Comparison of ENCODE assay signal across 24 mouse cellular contexts in the genomic region with DNA sequence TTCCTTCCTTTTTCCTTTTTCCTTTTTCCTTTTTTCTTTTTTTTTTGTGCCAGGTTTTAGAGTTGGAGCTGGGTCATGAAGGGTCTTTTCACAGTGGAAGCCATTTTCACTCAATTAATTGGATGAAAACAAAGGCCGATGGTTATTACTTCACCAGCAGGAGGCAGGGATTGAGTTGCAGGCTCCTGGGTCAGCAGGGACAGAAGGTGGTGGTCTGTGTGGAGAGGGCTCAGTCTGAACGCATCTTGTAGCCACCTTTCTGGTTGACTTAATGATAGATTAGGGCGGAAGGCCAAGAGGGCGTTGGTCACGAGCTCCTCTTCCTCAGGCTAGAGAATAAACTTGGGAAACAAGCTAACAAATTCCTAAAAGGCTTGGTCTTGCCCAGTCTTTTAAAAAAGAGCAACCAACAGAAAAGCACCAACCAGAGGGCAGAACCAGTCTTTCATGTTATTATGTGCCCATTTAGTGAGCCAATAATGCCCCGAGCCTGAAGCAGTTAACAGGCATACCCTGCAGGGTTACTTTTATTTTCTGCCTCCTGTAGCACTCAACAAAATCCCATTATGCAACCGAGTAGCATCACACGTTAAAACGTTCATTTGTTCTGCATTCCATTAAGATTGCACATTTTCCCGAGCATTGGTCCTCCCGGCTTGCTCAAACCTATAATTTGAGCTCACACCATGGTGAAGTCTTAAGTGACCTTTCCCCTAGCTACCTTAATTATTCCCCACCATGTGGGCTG.
DNase-seq lines count a peak whose midpoint lies in the region; ATAC-seq and TF ChIP-seq lines count a peak whose summit lies in the region.
"Had no signal": no experiment of that assay in that cellular context is flagged by ENCODE, and none has a peak within 500 bp of the region (broad histone marks: within the 10 kb centered on the region; RNA-seq: fewer than 3 reads in every experiment).

No protein-coding gene starts in this region.

- no peak for DNase-seq in midbrain, embryonic 14.5 days
- peak; percentile 27 for DNase-seq in embryo, embryonic 11 days
- DNase-seq in retina, postnatal 1 day, result peak; percentile 66
- no peak for DNase-seq in liver, postnatal 0 days
- DNase-seq in cerebellum, postnatal 36 days, result no peak
- DNase-seq: B cell, adult 2 months; cerebellum, adult 9-11 months; gastrocnemius, postnatal 10 days; heart, adult 11 months; heart, postnatal 36 days; kidney, adult 8-10 months; kidney, postnatal 14 days; left cerebral cortex, postnatal 4 days; liver, embryonic 13.5 days; lung, postnatal 4 days; right cerebral cortex, postnatal 25 days; thymus, adult 18-20 months had no signal

- no peaks in the 10 kb centered on the region for H3K9me3 ChIP-seq in midbrain, embryonic 13.5 days
- H3K9me3 ChIP-seq in midbrain, embryonic 14.5 days (ENCODE audit: control insufficient read depth, low read length), result no peaks in the 10 kb centered on the region
- 0 out of 2 replicates have a peak, but pooled peaks cover 2% of the 10 kb centered on the region for H3K9me3 ChIP-seq in forebrain, embryonic 16.5 days (ENCODE audit: control insufficient read depth, low read length)
- H3K9me3 ChIP-seq in liver, postnatal 0 days (ENCODE audit: low read length), result no peaks in the 10 kb centered on the region
- H3K9me3 ChIP-seq: lung, embryonic 15.5 days; stomach, embryonic 15.5 days had no signal

- H3K36me3 ChIP-seq in midbrain, embryonic 13.5 days, result peaks cover 4% of the 10 kb centered on the region; the same call in 1 of the 2 replicates
- H3K36me3 ChIP-seq in midbrain, embryonic 14.5 days (ENCODE audit: control insufficient read depth, insufficient read depth, low read length), result no peaks in the 10 kb centered on the region
- no peaks in the 10 kb centered on the region for H3K36me3 ChIP-seq in forebrain, embryonic 16.5 days (ENCODE audit: control insufficient read depth, insufficient read depth)
- no peaks in the 10 kb centered on the region for H3K36me3 ChIP-seq in liver, postnatal 0 days (replicated peaks; ENCODE audit: insufficient read depth, low read length)
- H3K36me3 ChIP-seq: liver, embryonic 13.5 days; lung, embryonic 15.5 days; neural tube, embryonic 13.5 days; stomach, embryonic 15.5 days had no signal

- no peak overlapping the region for H3K9ac ChIP-seq in midbrain, embryonic 13.5 days (replicated peaks)
- no peak overlapping the region for H3K9ac ChIP-seq in midbrain, embryonic 14.5 days (replicated peaks; ENCODE audit: low read length)
- H3K9ac ChIP-seq in forebrain, embryonic 16.5 days (replicated peaks; ENCODE audit: low read depth, low read length), result no peak overlapping the region
- H3K9ac ChIP-seq in liver, postnatal 0 days (replicated peaks), result no peak overlapping the region
- H3K9ac ChIP-seq: liver, embryonic 13.5 days; lung, embryonic 15.5 days; neural tube, embryonic 13.5 days; stomach, embryonic 15.5 days had no signal

- TF ChIP-seq EP300 in liver, postnatal 0 days (IDR thresholded peaks at IDR 0.05; ENCODE audit: low read depth), result no peak

- TF ChIP-seq CTCF in liver, postnatal 0 days (IDR thresholded peaks at IDR 0.05; ENCODE audit: low read depth), result no peak

- ATAC-seq in midbrain, embryonic 13.5 days, result peak; percentile 31; the same call in 1 of the 2 replicates
- ATAC-seq in midbrain, embryonic 14.5 days (ENCODE audit: low FRiP score, low TSS enrichment), result no peak
- ATAC-seq in forebrain, embryonic 16.5 days, result peak; percentile 43; the same call in 1 of the 2 replicates
- ATAC-seq in liver, postnatal 0 days, result no peak

- H3K27me3 ChIP-seq in midbrain, embryonic 13.5 days, result no peaks in the 10 kb centered on the region
- no peaks in the 10 kb centered on the region for H3K27me3 ChIP-seq in midbrain, embryonic 14.5 days (ENCODE audit: control insufficient read depth, insufficient read depth, low read length)
- no peaks in the 10 kb centered on the region for H3K27me3 ChIP-seq in forebrain, embryonic 16.5 days (replicated peaks; ENCODE audit: control insufficient read depth, insufficient read depth, low read length)
- H3K27me3 ChIP-seq in liver, postnatal 0 days (ENCODE audit: insufficient read depth, low read length), result no peaks in the 10 kb centered on the region
- H3K27me3 ChIP-seq: liver, embryonic 13.5 days; lung, embryonic 15.5 days; neural tube, embryonic 13.5 days; stomach, embryonic 15.5 days had no signal

- WGBS in midbrain, embryonic 13.5 days, result 27% methylated on average over 11 of the region's 11 CpGs
- WGBS in midbrain, embryonic 14.5 days, result 33% methylated on average over 11 of the region's 11 CpGs
- WGBS in forebrain, embryonic 16.5 days, result 10% methylated on average over 11 of the region's 11 CpGs
- WGBS in liver, postnatal 0 days (ENCODE audit: insufficient replicate concordance), result 75% methylated on average over 11 of the region's 11 CpGs

- H3K4me3 ChIP-seq in midbrain, embryonic 13.5 days (replicated peaks), result no peak overlapping the region
- no peak overlapping the region for H3K4me3 ChIP-seq in midbrain, embryonic 14.5 days (replicated peaks; ENCODE audit: low read depth, low read length)
- no peak overlapping the region for H3K4me3 ChIP-seq in forebrain, embryonic 16.5 days (replicated peaks; ENCODE audit: low read length)
- H3K4me3 ChIP-seq in liver, postnatal 0 days (ENCODE audit: low read depth, low read length), result no peak overlapping the region
- H3K4me3 ChIP-seq: embryonic facial prominence, embryonic 10.5 days; left cerebral cortex, adult 2 months; liver, embryonic 13.5 days; lung, embryonic 15.5 days; neural tube, embryonic 13.5 days; stomach, embryonic 15.5 days had no signal

- peaks cover 17% of the 10 kb centered on the region for H3K4me1 ChIP-seq in midbrain, embryonic 13.5 days (replicated peaks)
- H3K4me1 ChIP-seq in midbrain, embryonic 14.5 days (ENCODE audit: control insufficient read depth, insufficient read depth, low read length), result 0 out of 2 replicates have a peak, but pooled peaks cover 4% of the 10 kb centered on the region
- H3K4me1 ChIP-seq in forebrain, embryonic 16.5 days (replicated peaks; ENCODE audit: control insufficient read depth, insufficient read depth, low read length), result peaks cover 10% of the 10 kb centered on the region
- H3K4me1 ChIP-seq in liver, postnatal 0 days (ENCODE audit: insufficient read depth), result no peaks in the 10 kb centered on the region
- H3K4me1 ChIP-seq: lung, embryonic 15.5 days had no signal

- H3K27ac ChIP-seq in midbrain, embryonic 13.5 days, result peak overlapping the region; percentile 25; the same call in 1 of the 2 replicates
- H3K27ac ChIP-seq in midbrain, embryonic 14.5 days (replicated peaks; ENCODE audit: low read depth, low read length), result no peak overlapping the region
- H3K27ac ChIP-seq in forebrain, embryonic 16.5 days (ENCODE audit: low read length), result no peak overlapping the region
- H3K27ac ChIP-seq in liver, postnatal 0 days (ENCODE audit: low read depth), result no peak overlapping the region
- H3K27ac ChIP-seq: embryonic facial prominence, embryonic 10.5 days; left cerebral cortex, adult 2 months; liver, embryonic 13.5 days; lung, embryonic 15.5 days; stomach, embryonic 15.5 days had no signal

- no peak overlapping the region for H3K4me2 ChIP-seq in midbrain, embryonic 13.5 days (replicated peaks)
- H3K4me2 ChIP-seq in midbrain, embryonic 14.5 days (ENCODE audit: low read length), result no peak overlapping the region
- H3K4me2 ChIP-seq in forebrain, embryonic 16.5 days (ENCODE audit: low read length), result no peak overlapping the region
- H3K4me2 ChIP-seq in liver, postnatal 0 days (ENCODE audit: low read depth, low read length), result no peak overlapping the region
- H3K4me2 ChIP-seq: liver, embryonic 13.5 days; lung, embryonic 15.5 days; neural tube, embryonic 13.5 days; stomach, embryonic 15.5 days had no signal

Comparison
In these comparisons a context has a peak if more than half of its experiments do, and no peak if none do; other contexts are left out.
1. ATAC-seq: peak in midbrain, embryonic 13.5 days (single experiment) and forebrain, embryonic 16.5 days (single experiment); none in midbrain, embryonic 14.5 days (single experiment) and liver, postnatal 0 days (single experiment).
2. DNase-seq: peak in embryo, embryonic 11 days (single experiment) and retina, postnatal 1 day (single experiment); none in midbrain, embryonic 14.5 days (single experiment), liver, postnatal 0 days (single experiment) and cerebellum, postnatal 36 days (0 of 2).